Mouse (Mus musculus) thymus, adult 2 months (tissue): ENCODE data around the gene Szt2. TPM values are rescaled to one million over a fixed set of nuclear protein-coding genes. Genes with fewer than 3 reads are reported as not detected.

Source experiments
- DNase-seq: peaks from one replicate; pipeline ENCODE4 v3.0.0; 2021
- H3K27ac ChIP-seq: fragments of 200-500 bp; 2 replicates; pipeline ENCODE4 v1.5.1; 2012; ENCODE audit warnings: low read length, control low read depth; ENCODE audit not compliant: control insufficient read depth, insufficient read depth
- H3K27me3 ChIP-seq: fragments of 200-500 bp; 2 replicates; pipeline ENCODE4 v1.6.1; 2012; ENCODE audit warnings: mild to moderate bottlenecking, low read length, moderate library complexity, mixed read lengths; ENCODE audit not compliant: control insufficient read depth, insufficient read depth
- H3K36me3 ChIP-seq: fragments of 200-500 bp; 2 replicates; pipeline ENCODE4 v1.6.1; 2012; ENCODE audit warnings: mild to moderate bottlenecking, low read length, moderate library complexity; ENCODE audit not compliant: control insufficient read depth, insufficient read depth
- H3K4me1 ChIP-seq: fragments of 200-500 bp; replicated peaks from 2 replicates; pipeline ENCODE4 v1.6.1; 2012; ENCODE audit warnings: low read length; ENCODE audit not compliant: control insufficient read depth, insufficient read depth
- H3K4me3 ChIP-seq: fragments of 200-500 bp; 2 replicates; pipeline ENCODE4 v1.5.1; 2012; ENCODE audit warnings: mild to moderate bottlenecking, low read length, control low read depth, moderate library complexity; ENCODE audit not compliant: control insufficient read depth, insufficient read depth
- CTCF ChIP-seq: fragments of 200-500 bp; IDR thresholded peaks from 2 replicates; pipeline ENCODE4 v1.5.1; 2012; ENCODE audit warnings: mild to moderate bottlenecking, control low read depth, low read length, moderate library complexity, borderline replicate concordance; ENCODE audit not compliant: control insufficient read depth, poor library complexity, insufficient read depth; ENCODE audit errors: extremely low read depth
- POLR2A ChIP-seq: fragments of 200-500 bp; IDR thresholded peaks from 2 replicates; pipeline ENCODE4 v1.6.1; 2012; ENCODE audit warnings: mild to moderate bottlenecking, low read length, control low read depth, moderate library complexity; ENCODE audit not compliant: control insufficient read depth, poor library complexity, insufficient read depth; ENCODE audit errors: extremely low read depth
- WGBS: fragments of 180-500 bp; shearing (Covaris S2); methylation state at CpG from one replicate; pipeline ENCODE4 v1.1.7; 2018; 5-methylcytosine and 5-hydroxymethylcytosine counted together
- polyA plus RNA-seq: library from polyadenylated mRNA; depleted of rRNA; stranded (reverse); fragments of >200 nt; gene quantifications from 2 replicates; pipeline ENCODE4 v1.2.3, GENCODE M21; 2012

Szt2 gene
- polyA plus RNA-seq, 1 experiment, result 90.6 TPM

GRCm38 (mm10) chr4:118367551-118367950, 41.5 kb downstream of the Szt2 start:
- peaks cover 27% of the 10 kb centered on the region for H3K36me3 ChIP-seq
- H3K27me3 ChIP-seq, result no peaks in the 10 kb centered on the region
- no peak for TF ChIP-seq POLR2A
- no peak for TF ChIP-seq CTCF
- 95% methylated on average over 12 of the region's 12 CpGs for WGBS
- DNase-seq, result no peak
- H3K4me3 ChIP-seq, result no peak overlapping the region
- H3K27ac ChIP-seq, result no peak overlapping the region
- no peaks in the 10 kb centered on the region for H3K4me1 ChIP-seq

- WGBS, result 95% methylated on average over 14 of the region's 14 CpGs
- TF ChIP-seq POLR2A (no peak), CTCF (no peak)
- peaks cover 15% of the 10 kb centered on the region for H3K36me3 ChIP-seq
Observed at GRCm38 (mm10) chr4:118365991-118366390, 43.1 kb downstream of the Szt2 start.

GRCm38 (mm10) chr4:118364641-118365040, 44.4 kb downstream of the Szt2 start:
- DNase-seq, result no peak
- WGBS, result 98% methylated on average over 13 of the region's 13 CpGs
- Histone ChIP-seq H3K27me3 (no peaks in the 10 kb centered on the region), H3K36me3 (peaks cover 15% of the 10 kb centered on the region), H3K4me3 (no peak overlapping the region), H3K4me1 (peaks cover 6% of the 10 kb centered on the region), H3K27ac (no peak overlapping the region)
- TF ChIP-seq POLR2A, result no peak
- no peak for TF ChIP-seq CTCF

More at GRCm38 (mm10) chr4:118365991-118366390, 43.1 kb downstream of the Szt2 start:
- Histone ChIP-seq H3K27me3 (no peaks in the 10 kb centered on the region), H3K4me3 (no peak overlapping the region), H3K27ac (no peak overlapping the region), H3K4me1 (no peaks in the 10 kb centered on the region)
- no peak for DNase-seq

GRCm38 (mm10) chr4:118363985-118364384, 45.1 kb downstream of the Szt2 start:
- H3K4me3 ChIP-seq, result no peak overlapping the region
- peaks cover 15% of the 10 kb centered on the region for H3K36me3 ChIP-seq
- H3K4me1 ChIP-seq, result peaks cover 6% of the 10 kb centered on the region
- WGBS, result 98% methylated on average over 3 of the region's 3 CpGs
- H3K27me3 ChIP-seq, result no peaks in the 10 kb centered on the region
- TF ChIP-seq POLR2A (no peak), CTCF (no peak)
- no peak overlapping the region for H3K27ac ChIP-seq
- DNase-seq, result no peak

- H3K27me3 ChIP-seq, result no peaks in the 10 kb centered on the region
- TF ChIP-seq CTCF, result no peak
- TF ChIP-seq POLR2A, result no peak
- no peak overlapping the region for H3K27ac ChIP-seq
- H3K4me1 ChIP-seq, result peaks cover 6% of the 10 kb centered on the region
- 96% methylated on average over 6 of the region's 6 CpGs for WGBS
- peaks cover 15% of the 10 kb centered on the region for H3K36me3 ChIP-seq
- no peak for DNase-seq
- no peak overlapping the region for H3K4me3 ChIP-seq
Observed at GRCm38 (mm10) chr4:118362879-118363278, 46.2 kb downstream of the Szt2 start.

GRCm38 (mm10) chr4:118361451-118361850, 47.6 kb downstream of the Szt2 start:
- H3K4me3 ChIP-seq, result no peak overlapping the region
- 98% methylated on average over 5 of the region's 5 CpGs for WGBS
- no peak overlapping the region for H3K27ac ChIP-seq
- no peak for DNase-seq
- TF ChIP-seq CTCF, result no peak
- TF ChIP-seq POLR2A, result no peak
- peaks cover 15% of the 10 kb centered on the region for H3K36me3 ChIP-seq
- H3K4me1 ChIP-seq, result peaks cover 6% of the 10 kb centered on the region
- H3K27me3 ChIP-seq, result no peaks in the 10 kb centered on the region
